Comparison of ENCODE assay signal across 9 mouse cellular contexts in genomic region chr2:69777985-69778835, GRCm38 (mm10). TPM values are rescaled to one million over a fixed set of nuclear protein-coding genes. Genes with fewer than 3 reads are reported as not detected.
DNase-seq lines count a peak whose midpoint lies in the region; ATAC-seq and TF ChIP-seq lines count a peak whose summit lies in the region.
"Had no signal": no experiment of that assay in that cellular context is flagged by ENCODE, and none has a peak within 500 bp of the region (broad histone marks: within the 10 kb centered on the region; RNA-seq: fewer than 3 reads in every experiment).

No protein-coding gene starts in this region.

- TF ChIP-seq POLR2A in MEL (IDR thresholded peaks at IDR 0.05; ENCODE audit: control insufficient read depth in 1 of 2, insufficient read depth in 1 of 2, low read depth in 1 of 2, low read length in 2 of 2, poor library complexity in 1 of 2): peak in 1 of 2 experiments; percentile 34; a peak in 2 of 4 replicates
- TF ChIP-seq POLR2A in cerebellum, adult 2 months (IDR thresholded peaks at IDR 0.05; ENCODE audit: borderline replicate concordance, insufficient read depth, low read length): no peak

- 0 out of 2 replicates have a peak overlapping the region, but pooled peaks have one; percentile 17 for H3K9ac ChIP-seq in liver, postnatal 0 days (replicated peaks)
- H3K9ac ChIP-seq in liver, embryonic 12.5 days: no peak overlapping the region
- H3K9ac ChIP-seq in MEL (ENCODE audit: control insufficient read depth, low read depth, low read length, poor library complexity, severe bottlenecking): peak overlapping the region; percentile 62
- H3K9ac ChIP-seq: limb, embryonic 13.5 days had no signal

- intact Hi-C loops in heart, postnatal 25 days (cut with DNase I): loop anchor here (5.0 kb wide), 1 partner anchor 141 kb away; no protein-coding TSS in a partner anchor

- H3K4me1 ChIP-seq in liver, postnatal 0 days (ENCODE audit: insufficient read depth): no peaks in the 10 kb centered on the region
- no peaks in the 10 kb centered on the region for H3K4me1 ChIP-seq in liver, embryonic 12.5 days
- peaks cover 5 to 9% of the 10 kb centered on the region in 2 experiments; a peak in 3 of 4 replicates for H3K4me1 ChIP-seq in MEL (ENCODE audit: control insufficient read depth in 1 of 2, insufficient read depth in 2 of 2, low read length in 2 of 2)
- no peaks in the 10 kb centered on the region for H3K4me1 ChIP-seq in cerebellum, adult 2 months (ENCODE audit: control insufficient read depth, insufficient read depth, low read length)
- H3K4me1 ChIP-seq: limb, embryonic 13.5 days had no signal

- no peak for DNase-seq in liver, postnatal 0 days
- peak; percentile 85 for DNase-seq in MEL (ENCODE audit: low read depth, low spot score)
- peak; percentile 62 for DNase-seq in thymus, postnatal 14 days
- no peak for DNase-seq in cerebellum, adult 2 months
- no peak for DNase-seq in heart, postnatal 25 days (ENCODE audit: low spot score)
- DNase-seq: kidney, adult 11 months had no signal

- no peaks in the 10 kb centered on the region for H3K27me3 ChIP-seq in liver, postnatal 0 days (ENCODE audit: insufficient read depth, low read length)
- no peaks in the 10 kb centered on the region for H3K27me3 ChIP-seq in liver, embryonic 12.5 days (replicated peaks)
- H3K27me3 ChIP-seq in MEL (ENCODE audit: control insufficient read depth in 1 of 2, insufficient read depth in 2 of 2, low read length in 2 of 2): no peaks in the 10 kb centered on the region
- no peaks in the 10 kb centered on the region for H3K27me3 ChIP-seq in cerebellum, adult 2 months (ENCODE audit: control insufficient read depth, insufficient read depth, low read length)
- H3K27me3 ChIP-seq: limb, embryonic 13.5 days had no signal

- TF ChIP-seq EP300 in liver, postnatal 0 days (IDR thresholded peaks at IDR 0.05; ENCODE audit: low read depth): no peak
- peak in 1 of 2 experiments; percentile 40; a peak in 1 of 4 replicates for TF ChIP-seq EP300 in MEL (IDR thresholded peaks at IDR 0.05; ENCODE audit: low read depth in 1 of 2, low read length in 2 of 2)

- H3K4me2 ChIP-seq in liver, postnatal 0 days (ENCODE audit: low read depth, low read length): no peak overlapping the region
- no peak overlapping the region for H3K4me2 ChIP-seq in liver, embryonic 12.5 days
- H3K4me2 ChIP-seq: limb, embryonic 13.5 days had no signal

- H3K4me3 ChIP-seq in liver, postnatal 0 days (ENCODE audit: low read depth, low read length): no peak overlapping the region
- no peak overlapping the region for H3K4me3 ChIP-seq in liver, embryonic 12.5 days
- H3K4me3 ChIP-seq in MEL (ENCODE audit: control insufficient read depth in 1 of 2, insufficient read depth in 1 of 2, low read depth in 2 of 2, low read length in 2 of 2): peak overlapping the region; percentile 52 to 64
- H3K4me3 ChIP-seq in cerebellum, adult 2 months (replicated peaks; ENCODE audit: insufficient read depth, low read depth, low read length): no peak overlapping the region
- H3K4me3 ChIP-seq: limb, embryonic 13.5 days had no signal

- TF ChIP-seq CTCF in liver, postnatal 0 days (IDR thresholded peaks at IDR 0.05; ENCODE audit: low read depth): no peak
- TF ChIP-seq CTCF in MEL (IDR thresholded peaks at IDR 0.05 in 2 of 3, conservative IDR thresholded peaks at IDR 0.05 in 1 of 3; ENCODE audit: control insufficient read depth in 1 of 3, insufficient read depth in 1 of 3, low read depth in 2 of 3, low read length in 3 of 3, poor library complexity in 1 of 3, severe bottlenecking in 1 of 3): peak in 2 of 3 experiments; percentile 13 to 25; a peak in 3 of 6 replicates
- TF ChIP-seq CTCF in cerebellum, adult 2 months (IDR thresholded peaks at IDR 0.05; ENCODE audit: borderline replicate concordance, insufficient read depth, low read depth, low read length): no peak

- WGBS in liver, postnatal 0 days (ENCODE audit: insufficient replicate concordance): 39% methylated on average over 7 of the region's 7 CpGs
- 42% methylated on average over 7 of the region's 7 CpGs for WGBS in liver, embryonic 12.5 days (ENCODE audit: insufficient replicate concordance)
- WGBS in cerebellum, adult 2 months: 76% methylated on average over 7 of the region's 7 CpGs

- H3K9me3 ChIP-seq in liver, postnatal 0 days (ENCODE audit: low read length): no peaks in the 10 kb centered on the region
- no peaks in the 10 kb centered on the region for H3K9me3 ChIP-seq in liver, embryonic 12.5 days (replicated peaks)
- no peaks in the 10 kb centered on the region for H3K9me3 ChIP-seq in MEL (replicated peaks; ENCODE audit: insufficient read depth, low read length)
- H3K9me3 ChIP-seq: limb, embryonic 13.5 days had no signal

- H3K79me2 ChIP-seq in MEL (ENCODE audit: control insufficient read depth, insufficient read depth, low read length, poor library complexity): no peaks in the 10 kb centered on the region; the same call in 1 of the 2 replicates

- no peak for ATAC-seq in liver, postnatal 0 days
- ATAC-seq in liver, embryonic 12.5 days: no peak
- peak; percentile 62 for ATAC-seq in megakaryocyte, adult 5-6 weeks (ENCODE audit: poor library complexity, severe bottlenecking)

- H3K27ac ChIP-seq in liver, postnatal 0 days (ENCODE audit: low read depth): no peak overlapping the region
- no peak overlapping the region for H3K27ac ChIP-seq in liver, embryonic 12.5 days
- peak overlapping the region; percentile 76 for H3K27ac ChIP-seq in MEL (ENCODE audit: control insufficient read depth, low read depth, low read length)
- H3K27ac ChIP-seq in cerebellum, adult 2 months (ENCODE audit: insufficient read depth, low read length): no peak overlapping the region
- H3K27ac ChIP-seq: limb, embryonic 13.5 days had no signal

- no peak for TF ChIP-seq RAD21 in MEL (IDR thresholded peaks at IDR 0.05; ENCODE audit: low read depth, low read length)

- no peaks in the 10 kb centered on the region for H3K36me3 ChIP-seq in liver, postnatal 0 days (replicated peaks; ENCODE audit: insufficient read depth, low read length)
- H3K36me3 ChIP-seq in liver, embryonic 12.5 days: no peaks in the 10 kb centered on the region
- peaks cover 0 to 4% of the 10 kb centered on the region in 2 experiments; a peak in 1 of 4 replicates for H3K36me3 ChIP-seq in MEL (ENCODE audit: control insufficient read depth in 1 of 2, insufficient read depth in 2 of 2, low read length in 2 of 2)

TF ChIP-seq in MEL, 35 proteins besides CTCF, POLR2A, EP300 and RAD21 (continues in another document):
- TF ChIP-seq MAX (IDR thresholded peaks at IDR 0.05; ENCODE audit: low read length): no peak
- peak; percentile 21; the same call in 1 of the 2 replicates for TF ChIP-seq SIN3A (IDR thresholded peaks at IDR 0.05; ENCODE audit: low read length)
- TF ChIP-seq NRF1 (IDR thresholded peaks at IDR 0.05; ENCODE audit: insufficient read depth, low read depth, low read length, poor library complexity, severe bottlenecking): no peak
- no peak for TF ChIP-seq MAFK (IDR thresholded peaks at IDR 0.05; ENCODE audit: borderline replicate concordance, low read depth, low read length)
- TF ChIP-seq POLR2AphosphoS5 (IDR thresholded peaks at IDR 0.05; ENCODE audit: borderline replicate concordance, low read depth, low read length): no peak; the same call in 1 of the 2 replicates
- TF ChIP-seq MAZ (IDR thresholded peaks at IDR 0.05; ENCODE audit: low read depth, low read length): no peak
- no peak for TF ChIP-seq E2F4 (IDR thresholded peaks at IDR 0.05; ENCODE audit: borderline replicate concordance, low read depth, low read length)

RNA-seq across cellular contexts. Expression of gene Ccdc173, which starts 11.2 kb away (rescaled TPM):
- polyA plus RNA-seq in liver, postnatal 0 days (2015; fragmentation: Nextera tagmentation; extraction: Ambion mirVana): 0.29 and 0.30 TPM in 2 replicates
- 0.46 and 0.53 TPM in 2 replicates for polyA plus RNA-seq in liver, embryonic 12.5 days (2016; fragmentation: Nextera tagmentation; extraction: Ambion mirVana)
- 0.85 and 1.1 TPM in 2 replicates for total RNA-seq in MEL (2012; rRNA removed)
- 1 to 10 TPM in 1 of 2 experiments, not detected in 1; 1.9 TPM for polyA plus RNA-seq in MEL (2012; ENCODE audit: insufficient read depth in 1 of 2, insufficient read length in 2 of 2, low read depth in 1 of 2, low replicate concordance in 2 of 2, missing spikeins in 1 of 2)
- total RNA-seq in megakaryocyte, adult 5-6 weeks (2015): 0.43 and 0.80 TPM in 2 replicates
- 0.33 and 0.49 TPM in 2 replicates for total RNA-seq in megakaryocyte, adult 5-6 weeks (2017)
- polyA plus RNA-seq in cerebellum, adult 2 months (2012; rRNA removed): 2.2 and 2.4 TPM in 2 replicates
- total RNA-seq in heart, postnatal 25 days (2021): under 1 TPM; 0.39 to 0.64 TPM

RNA-seq across cellular contexts. Expression of gene Phospho2, which starts 11.2 kb away (rescaled TPM):
- 13.0 and 13.5 TPM in 2 replicates for polyA plus RNA-seq in liver, postnatal 0 days (2015; fragmentation: Nextera tagmentation; extraction: Ambion mirVana)
- polyA plus RNA-seq in liver, embryonic 12.5 days (2016; fragmentation: Nextera tagmentation; extraction: Ambion mirVana): 16.3 and 16.7 TPM in 2 replicates
- total RNA-seq in MEL (2012; rRNA removed): 11.8 and 13.2 TPM in 2 replicates
- 10 to 100 TPM in 1 of 2 experiments, not detected in 1; 13.2 TPM for polyA plus RNA-seq in MEL (2012; ENCODE audit: insufficient read depth in 1 of 2, insufficient read length in 2 of 2, low read depth in 1 of 2, low replicate concordance in 2 of 2, missing spikeins in 1 of 2)
- 19.8 and 25.3 TPM in 2 replicates for total RNA-seq in megakaryocyte, adult 5-6 weeks (2015)
- total RNA-seq in megakaryocyte, adult 5-6 weeks (2017): 22.0 and 27.5 TPM in 2 replicates
- polyA plus RNA-seq in cerebellum, adult 2 months (2012; rRNA removed): 48.8 and 51.7 TPM in 2 replicates
- total RNA-seq in heart, postnatal 25 days (2021): 10 to 100 TPM; 20.5 to 24.7 TPM

RNA-seq across cellular contexts. Expression of gene Klhl23, which starts 43.5 kb away (rescaled TPM):
- 3.9 and 5.6 TPM in 2 replicates for polyA plus RNA-seq in liver, postnatal 0 days (2015; fragmentation: Nextera tagmentation; extraction: Ambion mirVana)
- polyA plus RNA-seq in liver, embryonic 12.5 days (2016; fragmentation: Nextera tagmentation; extraction: Ambion mirVana): 31.3 and 31.9 TPM in 2 replicates
- 24.8 and 27.6 TPM in 2 replicates for total RNA-seq in MEL (2012; rRNA removed)
- 100 to 1,000 TPM in 1 of 2 experiments, 10 to 100 TPM in 1; 31.4 to 238 TPM for polyA plus RNA-seq in MEL (2012; ENCODE audit: insufficient read depth in 1 of 2, insufficient read length in 2 of 2, low read depth in 1 of 2, low replicate concordance in 2 of 2, missing spikeins in 1 of 2)
- 3.5 and 3.7 TPM in 2 replicates for total RNA-seq in megakaryocyte, adult 5-6 weeks (2015)
- 8.7 and 10.9 TPM in 2 replicates for total RNA-seq in megakaryocyte, adult 5-6 weeks (2017)
- polyA plus RNA-seq in cerebellum, adult 2 months (2012; rRNA removed): 25.6 and 28.8 TPM in 2 replicates
- 10 to 100 TPM; 39.1 to 45.6 TPM for total RNA-seq in heart, postnatal 25 days (2021)

RNA-seq across cellular contexts. Expression of gene Ppig, which starts 55.9 kb away (rescaled TPM):
- 55.8 and 59.6 TPM in 2 replicates for polyA plus RNA-seq in liver, postnatal 0 days (2015; fragmentation: Nextera tagmentation; extraction: Ambion mirVana)
- polyA plus RNA-seq in liver, embryonic 12.5 days (2016; fragmentation: Nextera tagmentation; extraction: Ambion mirVana): 104 and 109 TPM in 2 replicates
- total RNA-seq in MEL (2012; rRNA removed): 12.5 and 13.5 TPM in 2 replicates
- 100 to 1,000 TPM; 115 to 132 TPM for polyA plus RNA-seq in MEL (2012; ENCODE audit: insufficient read depth in 1 of 2, insufficient read length in 2 of 2, low read depth in 1 of 2, low replicate concordance in 2 of 2, missing spikeins in 1 of 2)
- total RNA-seq in megakaryocyte, adult 5-6 weeks (2015): 83.7 and 91.7 TPM in 2 replicates
- 54.9 and 62.2 TPM in 2 replicates for total RNA-seq in megakaryocyte, adult 5-6 weeks (2017)
- 23.2 and 24.0 TPM in 2 replicates for polyA plus RNA-seq in cerebellum, adult 2 months (2012; rRNA removed)
- total RNA-seq in heart, postnatal 25 days (2021): 10 to 100 TPM; 37.2 to 38.7 TPM

Comparison
In these comparisons a context has a peak if more than half of its experiments do, and no peak if none do; other contexts are left out.
1. DNase-seq: peak in MEL (single experiment) and thymus, postnatal 14 days (single experiment); none in liver, postnatal 0 days (single experiment), cerebellum, adult 2 months (0 of 2) and heart, postnatal 25 days (single experiment).
2. H3K4me3 ChIP-seq: peak in MEL (2 of 2); none in liver, postnatal 0 days (single experiment), liver, embryonic 12.5 days (single experiment) and cerebellum, adult 2 months (single experiment).
3. CTCF ChIP-seq: peak in MEL (2 of 3); none in liver, postnatal 0 days (single experiment) and cerebellum, adult 2 months (single experiment).